Mouse (Mus musculus) CD4-positive, CD25-positive, alpha-beta regulatory T cell, adult 2 months (primary cell): ENCODE results near the gene Ttc28.

Experiments used
- DNase-seq: peaks from one replicate; pipeline ENCODE4 v3.0.0-alpha.2; 2012; ENCODE audit warnings: low read depth, low spot score

The Ttc28 gene

GRCm38 (mm10) chr5:111127786-111128185, 248.2 kb downstream of the Ttc28 start:
- no peak for DNase-seq

- DNase-seq: no peak
Observed at GRCm38 (mm10) chr5:111130121-111130520, 250.5 kb downstream of the Ttc28 start.

- no peak for DNase-seq
Observed at GRCm38 (mm10) chr5:111131561-111131960, 252.0 kb downstream of the Ttc28 start.

- DNase-seq: no peak
Observed at GRCm38 (mm10) chr5:111133150-111133549, 253.5 kb downstream of the Ttc28 start.

GRCm38 (mm10) chr5:111133754-111134153, 254.2 kb downstream of the Ttc28 start:
- no peak for DNase-seq

GRCm38 (mm10) chr5:111137283-111137682, 257.7 kb downstream of the Ttc28 start:
- DNase-seq: no peak

GRCm38 (mm10) chr5:111137742-111138141, 258.1 kb downstream of the Ttc28 start:
- DNase-seq: no peak

GRCm38 (mm10) chr5:111138239-111138833, 258.7 kb downstream of the Ttc28 start:
- no peak for DNase-seq

GRCm38 (mm10) chr5:111138927-111139565, 259.4 kb downstream of the Ttc28 start:
- no peak for DNase-seq

- DNase-seq: no peak
Observed at GRCm38 (mm10) chr5:111139622-111140021, 260.0 kb downstream of the Ttc28 start.

GRCm38 (mm10) chr5:111141139-111141885, 261.7 kb downstream of the Ttc28 start:
- no peak for DNase-seq

- DNase-seq: no peak
Observed at GRCm38 (mm10) chr5:111142837-111143236, 263.2 kb downstream of the Ttc28 start.

GRCm38 (mm10) chr5:111144411-111144810, 264.8 kb downstream of the Ttc28 start:
- DNase-seq: no peak

GRCm38 (mm10) chr5:111150581-111150980, 271.0 kb downstream of the Ttc28 start:
- DNase-seq: peak; percentile 62

GRCm38 (mm10) chr5:111151882-111152759, 272.5 kb downstream of the Ttc28 start:
- no peak for DNase-seq

- no peak for DNase-seq
Observed at GRCm38 (mm10) chr5:111154586-111154985, 275.0 kb downstream of the Ttc28 start.

GRCm38 (mm10) chr5:111155271-111155670, 275.7 kb downstream of the Ttc28 start:
- no peak for DNase-seq

- DNase-seq: no peak
Observed at GRCm38 (mm10) chr5:111155928-111156327, 276.3 kb downstream of the Ttc28 start.

- DNase-seq: no peak
Observed at GRCm38 (mm10) chr5:111158266-111158665, 278.7 kb downstream of the Ttc28 start.

- peak; percentile 89 for DNase-seq
Observed at GRCm38 (mm10) chr5:111159628-111160321, 280.2 kb downstream of the Ttc28 start.
